Comparison of ENCODE assay signal across 21 mouse cellular contexts in genomic region chr8:51447636-51448035, GRCm38 (mm10).
DNase-seq lines count a peak whose midpoint lies in the region; ATAC-seq lines count a peak whose summit lies in the region.
"Had no signal": no experiment of that assay in that cellular context is flagged by ENCODE, and none has a peak within 500 bp of the region (broad histone marks: within the 10 kb centered on the region; RNA-seq: fewer than 3 reads in every experiment).

No protein-coding gene starts in this region.

- no peak overlapping the region for H3K27ac ChIP-seq in forebrain, embryonic 16.5 days (ENCODE audit: low read length)
- no peak overlapping the region for H3K27ac ChIP-seq in forebrain, embryonic 15.5 days (replicated peaks)
- H3K27ac ChIP-seq in midbrain, embryonic 14.5 days (replicated peaks; ENCODE audit: low read depth, low read length), result no peak overlapping the region
- no peak overlapping the region for H3K27ac ChIP-seq in midbrain, embryonic 16.5 days (ENCODE audit: low read length)
- H3K27ac ChIP-seq: heart, embryonic 10.5 days; hindbrain, embryonic 10.5 days; layer of hippocampus, adult 2 months; midbrain, embryonic 15.5 days had no signal

- no peaks in the 10 kb centered on the region for H3K4me1 ChIP-seq in forebrain, embryonic 16.5 days (replicated peaks; ENCODE audit: control insufficient read depth, insufficient read depth, low read length)
- H3K4me1 ChIP-seq in forebrain, embryonic 15.5 days, result no peaks in the 10 kb centered on the region
- H3K4me1 ChIP-seq in midbrain, embryonic 14.5 days (ENCODE audit: control insufficient read depth, insufficient read depth, low read length), result no peaks in the 10 kb centered on the region
- no peaks in the 10 kb centered on the region for H3K4me1 ChIP-seq in midbrain, embryonic 16.5 days (ENCODE audit: control insufficient read depth, insufficient read depth, low read length)
- H3K4me1 ChIP-seq: heart, embryonic 10.5 days; hindbrain, embryonic 10.5 days; midbrain, embryonic 15.5 days had no signal

- no peaks in the 10 kb centered on the region for H3K27me3 ChIP-seq in forebrain, embryonic 16.5 days (replicated peaks; ENCODE audit: control insufficient read depth, insufficient read depth, low read length)
- no peaks in the 10 kb centered on the region for H3K27me3 ChIP-seq in forebrain, embryonic 15.5 days
- H3K27me3 ChIP-seq in midbrain, embryonic 14.5 days (ENCODE audit: control insufficient read depth, insufficient read depth, low read length), result no peaks in the 10 kb centered on the region
- no peaks in the 10 kb centered on the region for H3K27me3 ChIP-seq in midbrain, embryonic 16.5 days (ENCODE audit: control insufficient read depth, insufficient read depth, low read depth, low read length)
- H3K27me3 ChIP-seq: CH12.LX; midbrain, embryonic 15.5 days had no signal

- DNase-seq in layer of hippocampus, adult 9-10 months (ENCODE audit: low spot score), result peak; percentile 1
- no peak for DNase-seq in layer of hippocampus, postnatal 25 days (ENCODE audit: extremely low spot score in 1 of 2, low spot score in 1 of 2)
- peak; percentile 9 for DNase-seq in midbrain, embryonic 14.5 days
- peak; percentile 4 to 5 for DNase-seq in left cerebral cortex, adult 18-20 months (ENCODE audit: low spot score in 2 of 2)
- no peak for DNase-seq in embryo, embryonic 11 days
- DNase-seq: adrenal gland, postnatal 25 days; cerebellum, adult 2 months; kidney, adult 18-20 months; kidney, postnatal 10 days; liver; lung, adult 18-20 months; thymus, postnatal 25 days had no signal

- H3K4me3 ChIP-seq in forebrain, embryonic 16.5 days (replicated peaks; ENCODE audit: low read length), result no peak overlapping the region
- H3K4me3 ChIP-seq in forebrain, embryonic 15.5 days, result no peak overlapping the region
- H3K4me3 ChIP-seq in midbrain, embryonic 14.5 days (replicated peaks; ENCODE audit: low read depth, low read length), result no peak overlapping the region
- no peak overlapping the region for H3K4me3 ChIP-seq in midbrain, embryonic 16.5 days (ENCODE audit: low read depth, low read length)
- H3K4me3 ChIP-seq: erythroblast, embryonic 14.5 days; heart, embryonic 10.5 days; hindbrain, embryonic 10.5 days; layer of hippocampus, adult 2 months; midbrain, embryonic 15.5 days had no signal

- H3K9me3 ChIP-seq in forebrain, embryonic 16.5 days (ENCODE audit: control insufficient read depth, low read length), result no peaks in the 10 kb centered on the region
- no peaks in the 10 kb centered on the region for H3K9me3 ChIP-seq in forebrain, embryonic 15.5 days
- no peaks in the 10 kb centered on the region for H3K9me3 ChIP-seq in midbrain, embryonic 14.5 days (ENCODE audit: control insufficient read depth, low read length)
- H3K9me3 ChIP-seq in midbrain, embryonic 16.5 days (replicated peaks; ENCODE audit: control insufficient read depth, low read length, poor library complexity, severe bottlenecking), result no peaks in the 10 kb centered on the region
- H3K9me3 ChIP-seq: heart, embryonic 10.5 days; hindbrain, embryonic 10.5 days; midbrain, embryonic 15.5 days had no signal

- H3K9ac ChIP-seq in forebrain, embryonic 16.5 days (replicated peaks; ENCODE audit: low read depth, low read length), result no peak overlapping the region
- H3K9ac ChIP-seq in forebrain, embryonic 15.5 days (replicated peaks), result no peak overlapping the region
- no peak overlapping the region for H3K9ac ChIP-seq in midbrain, embryonic 14.5 days (replicated peaks; ENCODE audit: low read length)
- H3K9ac ChIP-seq in midbrain, embryonic 16.5 days (ENCODE audit: low read depth, low read length), result no peak overlapping the region
- H3K9ac ChIP-seq: midbrain, embryonic 15.5 days had no signal

- no peaks in the 10 kb centered on the region for H3K36me3 ChIP-seq in forebrain, embryonic 16.5 days (ENCODE audit: control insufficient read depth, insufficient read depth)
- no peaks in the 10 kb centered on the region for H3K36me3 ChIP-seq in forebrain, embryonic 15.5 days
- no peaks in the 10 kb centered on the region for H3K36me3 ChIP-seq in midbrain, embryonic 14.5 days (ENCODE audit: control insufficient read depth, insufficient read depth, low read length)
- no peaks in the 10 kb centered on the region for H3K36me3 ChIP-seq in midbrain, embryonic 16.5 days (ENCODE audit: control insufficient read depth, insufficient read depth, low read length)
- H3K36me3 ChIP-seq: heart, embryonic 10.5 days; hindbrain, embryonic 10.5 days; midbrain, embryonic 15.5 days had no signal

- 52% methylated on average over 5 of the region's 5 CpGs for WGBS in forebrain, embryonic 16.5 days
- WGBS in forebrain, embryonic 15.5 days, result 60% methylated on average over 5 of the region's 5 CpGs
- WGBS in midbrain, embryonic 14.5 days, result 74% methylated on average over 5 of the region's 5 CpGs
- WGBS in midbrain, embryonic 16.5 days, result 69% methylated on average over 5 of the region's 5 CpGs

- H3K4me2 ChIP-seq in forebrain, embryonic 16.5 days (ENCODE audit: low read length), result no peak overlapping the region
- no peak overlapping the region for H3K4me2 ChIP-seq in forebrain, embryonic 15.5 days (replicated peaks)
- H3K4me2 ChIP-seq in midbrain, embryonic 14.5 days (ENCODE audit: low read length), result no peak overlapping the region
- no peak overlapping the region for H3K4me2 ChIP-seq in midbrain, embryonic 16.5 days (ENCODE audit: low read length)
- H3K4me2 ChIP-seq: midbrain, embryonic 15.5 days had no signal

- ATAC-seq in forebrain, embryonic 16.5 days, result peak; percentile 68; the same call in 1 of the 2 replicates
- ATAC-seq in forebrain, embryonic 15.5 days (replicated peaks), result no peak
- no peak for ATAC-seq in midbrain, embryonic 14.5 days (ENCODE audit: low FRiP score, low TSS enrichment)
- ATAC-seq in midbrain, embryonic 16.5 days, result no peak
- ATAC-seq: midbrain, embryonic 15.5 days had no signal

Comparison
In these comparisons a context has a peak if more than half of its experiments do, and no peak if none do; other contexts are left out.
1. DNase-seq: peak in layer of hippocampus, adult 9-10 months (single experiment), midbrain, embryonic 14.5 days (single experiment) and left cerebral cortex, adult 18-20 months (2 of 2); none in layer of hippocampus, postnatal 25 days (0 of 2) and embryo, embryonic 11 days (single experiment).